Mouse (Mus musculus) embryonic facial prominence, embryonic 13.5 days (tissue): ENCODE measurements around the gene Rab6b. TPM values are rescaled to one million over a fixed set of nuclear protein-coding genes. Genes with fewer than 3 reads are reported as not detected.

Experiments used
- ATAC-seq: fragments of 200-750 bp; cut with Nextera tagmentation; 2 replicates; pipeline ENCODE4 v1.8.0; 2017; ENCODE audit warnings: low read depth; ENCODE audit not compliant: insufficient number of reproducible peaks, insufficient read depth, low FRiP score, low TSS enrichment
- H3K27ac ChIP-seq: fragments of 300-500 bp; sonication (generic); 2 replicates; pipeline ENCODE4 v1.5.1; 2015; ENCODE audit warnings: moderate library complexity, mild to moderate bottlenecking, inconsistent platforms
- H3K27me3 ChIP-seq: fragments of 300-500 bp; sonication (generic); 2 replicates; pipeline ENCODE4 v1.6.1; 2015; ENCODE audit warnings: mild to moderate bottlenecking, inconsistent platforms
- H3K36me3 ChIP-seq: fragments of 300-500 bp; sonication (generic); 2 replicates; pipeline ENCODE4 v1.6.1; 2015; ENCODE audit warnings: mild to moderate bottlenecking, inconsistent platforms
- H3K4me1 ChIP-seq: fragments of 300-500 bp; sonication (generic); 2 replicates; pipeline ENCODE4 v1.6.1; 2015; ENCODE audit warnings: inconsistent platforms
- H3K4me2 ChIP-seq: fragments of 300-500 bp; sonication (generic); 2 replicates; pipeline ENCODE4 v1.6.1; 2015; ENCODE audit warnings: moderate library complexity, mild to moderate bottlenecking, inconsistent platforms
- H3K4me3 ChIP-seq: fragments of 300-500 bp; sonication (generic); 2 replicates; pipeline ENCODE4 v1.5.1; 2015; ENCODE audit warnings: mild to moderate bottlenecking, inconsistent platforms
- H3K9ac ChIP-seq: fragments of 300-500 bp; sonication (generic); 2 replicates; pipeline ENCODE4 v1.6.1; 2015; ENCODE audit warnings: mild to moderate bottlenecking, inconsistent platforms
- H3K9me3 ChIP-seq: fragments of 300-500 bp; sonication (generic); 2 replicates; pipeline ENCODE4 v1.6.1; 2016; ENCODE audit warnings: inconsistent platforms
- WGBS: fragments of 180-500 bp; shearing (Covaris S2); methylation state at CpG from one replicate; pipeline ENCODE4 v1.1.7; 2015; ENCODE audit warnings: mixed read lengths; 5-methylcytosine and 5-hydroxymethylcytosine counted together
- polyA plus RNA-seq: library from polyadenylated mRNA; unstranded; fragments of >200 nt; fragmentation: Nextera tagmentation; extraction: Ambion mirVana; gene quantifications from 2 replicates; pipeline ENCODE4 v1.2.1, GENCODE M21; 2015

Gene Rab6b
- 7.7 and 8.1 TPM in 2 replicates for polyA plus RNA-seq

DNA sequence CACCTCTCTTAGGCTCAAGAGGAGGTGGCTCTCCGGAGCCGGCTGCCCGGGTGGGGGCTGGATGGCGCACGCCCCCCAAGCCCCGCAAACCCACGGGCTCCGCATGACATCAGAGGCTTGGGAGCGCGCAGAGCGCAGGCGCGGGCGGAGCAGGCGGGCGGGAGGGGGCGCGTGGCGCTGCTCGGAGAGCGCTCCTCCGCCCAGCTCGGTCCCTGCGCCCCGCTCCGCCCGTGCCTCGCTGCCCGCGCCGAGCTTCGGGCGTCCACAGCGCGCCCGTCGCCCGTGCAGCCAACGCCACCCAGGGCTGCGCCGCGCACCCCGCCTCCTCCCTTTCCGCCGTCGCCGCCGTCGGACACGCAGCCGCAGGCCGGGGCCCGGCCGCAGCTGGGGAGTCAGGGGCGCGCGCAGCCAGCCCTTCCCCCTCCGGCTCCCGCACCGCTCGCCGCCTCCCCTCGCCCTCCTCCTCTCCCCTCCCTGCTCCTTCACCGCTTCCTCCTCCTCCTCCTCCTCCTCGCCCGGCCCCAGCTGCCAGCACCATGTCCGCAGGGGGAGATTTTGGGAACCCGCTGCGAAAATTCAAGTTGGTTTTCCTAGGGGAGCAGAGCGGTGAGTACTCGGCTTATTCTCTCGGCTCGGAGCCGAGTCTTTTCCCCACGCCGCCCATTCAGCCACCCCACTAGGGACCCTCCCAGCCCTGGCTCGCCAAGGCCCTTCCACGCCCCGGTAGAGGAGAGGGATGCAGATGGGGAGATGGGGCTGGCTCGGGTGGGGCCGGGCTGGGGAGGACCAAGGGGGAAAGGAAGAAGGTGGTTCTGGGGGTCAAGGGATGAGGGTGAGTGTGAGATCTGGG is at the start of gene Rab6b:
Gene Rab6b (plus strand): TSS at position 167 of the 850 bp plus-strand sequence.
- Histone ChIP-seq H3K4me2 (peak within 1 kb of the TSS; percentile 88), H3K9ac (peak within 1 kb of the TSS; percentile 79), H3K4me3 (peak within 1 kb of the TSS; percentile 71), H3K27me3 (peaks cover 54% of the 10 kb centered on the region), H3K36me3 (no peaks in the 10 kb centered on the region), H3K4me1 (peaks cover 26% of the 10 kb centered on the region), H3K27ac (no peak within 1 kb of the TSS), H3K9me3 (no peaks in the 10 kb centered on the region)
- peak; percentile 40; the same call in 1 of the 2 replicates for ATAC-seq
- under 1% methylated on average over 51 of the region's 81 CpGs for WGBS

DNA sequence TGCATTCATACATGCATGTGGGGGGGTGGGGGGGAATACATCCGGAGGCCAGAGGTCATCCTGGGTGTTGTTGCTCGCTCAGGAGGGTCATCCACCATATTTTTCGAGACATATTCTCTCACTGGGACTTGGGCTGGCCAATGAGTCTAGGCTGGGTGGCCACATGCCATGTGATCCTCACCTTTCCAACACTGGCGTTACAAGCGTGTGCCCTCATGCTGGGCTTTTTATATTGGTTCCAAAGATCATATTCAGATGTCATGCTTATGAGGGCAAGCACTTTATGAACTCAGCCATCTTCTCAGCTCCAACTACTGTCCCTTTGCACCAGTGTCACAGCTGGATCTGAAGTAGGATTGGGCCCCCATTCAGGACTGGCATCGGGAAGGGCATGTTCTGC is 48.0 kb upstream of the Rab6b start:
- Histone ChIP-seq H3K9me3 (0 out of 2 replicates have a peak, but pooled peaks cover 3% of the 10 kb centered on the region), H3K36me3 (no peaks in the 10 kb centered on the region), H3K4me3 (no peak overlapping the region), H3K27ac (no peak overlapping the region), H3K4me2 (no peak overlapping the region), H3K4me1 (peaks cover 27% of the 10 kb centered on the region), H3K9ac (no peak overlapping the region), H3K27me3 (no peaks in the 10 kb centered on the region)
- ATAC-seq = no peak
- 87% methylated on average over 6 of the region's 6 CpGs for WGBS

DNA sequence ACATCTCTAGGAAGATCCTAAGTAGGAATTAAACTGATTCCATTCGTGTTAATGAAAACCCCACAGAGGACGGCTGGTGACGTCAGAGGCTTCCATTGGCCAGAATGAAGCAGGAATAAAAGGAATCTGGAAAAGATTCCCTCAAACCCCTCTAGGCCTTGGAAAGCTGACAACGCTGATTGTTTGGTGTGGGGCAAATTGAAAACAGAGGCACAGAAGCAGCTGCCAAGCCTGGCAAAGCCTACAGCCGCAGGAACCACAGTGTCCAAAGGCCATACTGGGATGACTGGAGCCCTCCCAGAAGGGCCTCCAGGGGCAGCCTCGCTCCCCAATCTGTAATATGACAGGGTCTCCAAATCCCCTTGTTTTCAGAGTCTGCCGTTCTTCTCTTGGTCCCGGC is 44.7 kb upstream of the Rab6b start:
- peak overlapping the region; percentile 20; the same call in 1 of the 2 replicates for H3K4me2 ChIP-seq
- no peaks in the 10 kb centered on the region for H3K27me3 ChIP-seq
- ATAC-seq = peak; percentile 68; the same call in 1 of the 2 replicates
- WGBS = 23% methylated on average over 8 of the region's 8 CpGs
- H3K9ac ChIP-seq = no peak overlapping the region
- no peaks in the 10 kb centered on the region for H3K36me3 ChIP-seq
- H3K4me3 ChIP-seq = no peak overlapping the region
- H3K4me1 ChIP-seq = peaks cover 24% of the 10 kb centered on the region
- H3K9me3 ChIP-seq = 0 out of 2 replicates have a peak, but pooled peaks cover 3% of the 10 kb centered on the region
- peak overlapping the region; percentile 78 for H3K27ac ChIP-seq

DNA sequence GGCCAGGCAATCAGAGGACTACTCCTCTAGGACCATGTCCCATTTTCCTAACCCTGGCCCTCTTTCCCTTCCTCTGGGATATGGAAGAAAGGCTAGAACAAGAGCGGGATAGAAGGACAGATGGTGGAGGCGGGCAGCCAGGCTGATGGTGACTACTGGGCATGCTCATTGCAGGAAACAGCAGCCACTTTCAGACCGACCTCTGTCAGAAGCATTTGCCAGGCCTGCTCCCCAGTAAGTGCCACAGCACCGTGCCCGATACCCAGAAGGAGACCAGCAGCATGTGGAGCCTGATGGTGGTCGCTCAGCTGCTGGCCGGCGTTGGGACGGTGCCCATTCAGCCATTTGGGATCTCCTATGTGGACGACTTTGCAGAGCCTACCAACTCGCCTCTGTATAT is 43.9 kb upstream of the Rab6b start:
- no peak for ATAC-seq

DNA sequence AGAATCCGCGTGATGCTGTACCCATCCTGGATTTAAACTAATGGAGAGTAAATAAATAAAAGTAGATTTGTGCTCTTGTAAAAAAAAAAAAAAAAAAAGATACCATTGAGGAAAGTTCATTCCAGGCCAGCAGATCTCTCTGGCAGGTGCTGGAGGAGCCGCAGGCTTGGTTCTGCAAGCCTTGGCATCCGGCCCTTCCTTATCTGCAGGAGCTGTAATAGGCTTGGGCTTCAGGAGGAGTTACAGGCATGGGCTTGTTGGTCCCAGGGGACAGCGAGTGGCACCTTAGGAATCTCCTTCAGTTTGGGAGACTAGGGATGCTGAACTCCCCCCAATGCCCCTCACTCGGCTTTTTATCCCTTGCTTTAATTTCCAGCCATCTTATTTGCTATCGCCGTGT is 42.8 kb upstream of the Rab6b start:
- Histone ChIP-seq H3K4me2 (no peak overlapping the region), H3K36me3 (no peaks in the 10 kb centered on the region), H3K9me3 (0 out of 2 replicates have a peak, but pooled peaks cover 3% of the 10 kb centered on the region), H3K4me1 (peaks cover 35% of the 10 kb centered on the region), H3K27ac (no peak overlapping the region), H3K9ac (no peak overlapping the region), H3K4me3 (no peak overlapping the region), H3K27me3 (no peaks in the 10 kb centered on the region)
- 92% methylated on average over 8 of the region's 8 CpGs for WGBS
- ATAC-seq = no peak

More for the DNA sequence above, 43.9 kb upstream of the Rab6b start:
- Histone ChIP-seq H3K27me3 (no peaks in the 10 kb centered on the region), H3K9me3 (0 out of 2 replicates have a peak, but pooled peaks cover 3% of the 10 kb centered on the region), H3K4me1 (peaks cover 31% of the 10 kb centered on the region), H3K27ac (peak overlapping the region; percentile 77), H3K36me3 (no peaks in the 10 kb centered on the region), H3K4me2 (no peak overlapping the region), H3K9ac (no peak overlapping the region), H3K4me3 (no peak overlapping the region)
- 92% methylated on average over 11 of the region's 11 CpGs for WGBS

DNA sequence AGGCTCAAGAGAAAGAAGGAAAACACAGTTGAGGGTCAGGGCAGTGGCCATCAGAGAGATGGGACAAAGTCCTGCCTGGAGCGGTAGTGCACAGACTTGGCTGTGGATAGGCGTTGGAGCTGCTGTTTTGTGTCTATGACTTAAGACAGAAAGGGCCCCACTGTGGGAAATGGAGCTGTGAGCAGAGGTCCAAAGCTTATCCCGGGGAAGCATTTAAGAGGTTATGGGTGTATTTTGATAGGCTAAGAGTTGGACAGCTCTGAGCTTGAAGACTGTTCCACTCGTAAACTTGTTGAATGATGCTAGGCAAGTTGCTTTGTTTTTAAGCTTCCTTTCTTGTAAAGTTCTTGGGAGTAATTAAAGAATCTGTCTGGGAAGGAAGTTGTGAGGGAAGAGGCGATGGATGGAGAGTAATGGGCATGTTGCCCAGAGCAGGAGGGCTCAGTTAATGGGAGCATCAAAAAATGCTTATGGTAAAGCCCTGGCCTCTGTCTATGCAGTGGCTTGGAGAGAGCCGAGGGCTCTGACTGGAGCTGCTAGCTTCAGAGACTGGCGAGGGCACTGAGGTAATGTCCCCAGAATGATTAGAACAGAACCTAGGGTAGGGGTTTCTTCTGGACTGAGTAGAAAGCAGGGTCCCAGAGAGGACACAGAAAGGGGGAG is 39.9 kb upstream of the Rab6b start:
- peaks cover 5% of the 10 kb centered on the region; the same call in 1 of the 2 replicates for H3K9me3 ChIP-seq
- WGBS = 83% methylated on average over 7 of the region's 7 CpGs
- H3K4me3 ChIP-seq = no peak overlapping the region
- H3K36me3 ChIP-seq = peaks cover 7% of the 10 kb centered on the region; the same call in 1 of the 2 replicates
- peaks cover 29% of the 10 kb centered on the region for H3K4me1 ChIP-seq
- no peaks in the 10 kb centered on the region for H3K27me3 ChIP-seq
- H3K9ac ChIP-seq = no peak overlapping the region
- ATAC-seq = no peak
- no peak overlapping the region for H3K4me2 ChIP-seq
- H3K27ac ChIP-seq = no peak overlapping the region

DNA sequence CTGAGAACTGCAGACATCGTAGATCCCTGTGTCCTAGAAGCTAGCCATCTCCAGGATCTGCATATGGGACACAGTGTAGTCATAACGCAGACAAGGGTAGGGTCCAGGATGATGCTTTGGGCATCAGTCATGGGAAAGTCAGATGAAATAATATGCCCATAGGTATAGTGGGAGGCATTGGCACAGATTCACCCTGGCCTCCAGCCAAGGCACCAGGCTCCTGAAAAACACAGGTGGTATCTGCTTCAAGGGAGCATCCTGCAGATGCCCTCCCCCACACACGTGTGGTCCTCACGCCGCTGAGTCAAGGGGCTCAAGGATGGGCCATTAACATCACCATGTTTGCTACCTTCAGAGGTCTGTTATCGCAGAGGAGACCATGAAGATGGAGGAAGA is 39.4 kb upstream of the Rab6b start:
- no peak for ATAC-seq
- 87% methylated on average over 6 of the region's 6 CpGs for WGBS

DNA sequence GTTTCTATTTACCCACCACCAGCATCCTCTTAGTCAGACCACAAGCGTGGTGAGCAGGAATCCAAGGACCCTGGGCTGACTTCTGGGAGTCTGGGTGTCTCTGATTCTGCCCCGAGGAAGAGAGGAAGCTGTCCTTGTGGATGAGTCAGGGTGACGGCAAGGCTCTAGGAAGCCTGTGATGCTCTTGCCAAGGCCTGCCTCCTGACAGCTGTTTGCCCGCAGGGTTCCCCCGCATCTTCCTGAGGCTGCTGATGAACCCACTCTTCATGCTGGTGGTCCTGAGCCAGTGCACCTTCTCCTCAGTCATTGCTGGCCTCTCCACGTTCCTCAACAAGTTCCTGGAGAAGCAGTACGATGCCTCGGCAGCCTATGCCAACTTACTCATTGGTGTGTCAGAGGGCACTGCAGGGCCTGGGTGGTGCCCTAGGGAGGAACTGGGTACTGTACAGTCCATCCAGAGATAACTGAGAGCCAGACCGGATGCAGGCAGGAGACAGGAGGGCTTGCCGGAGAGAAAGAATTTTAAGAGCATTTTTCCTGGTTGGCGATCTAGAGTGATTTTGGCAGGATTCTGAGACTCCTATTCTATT is 38.6 kb upstream of the Rab6b start:
- H3K9me3 ChIP-seq = peaks cover 5% of the 10 kb centered on the region; the same call in 1 of the 2 replicates
- no peak for ATAC-seq
- H3K4me1 ChIP-seq = peaks cover 21% of the 10 kb centered on the region
- no peak overlapping the region for H3K4me2 ChIP-seq
- H3K9ac ChIP-seq = no peak overlapping the region
- H3K27ac ChIP-seq = no peak overlapping the region
- no peak overlapping the region for H3K4me3 ChIP-seq
- WGBS = 86% methylated on average over 11 of the region's 11 CpGs
- H3K27me3 ChIP-seq = no peaks in the 10 kb centered on the region
- peaks cover 7% of the 10 kb centered on the region; the same call in 1 of the 2 replicates for H3K36me3 ChIP-seq

More for the DNA sequence above, 39.4 kb upstream of the Rab6b start:
- Histone ChIP-seq H3K4me1 (peaks cover 28% of the 10 kb centered on the region), H3K4me3 (no peak overlapping the region), H3K9ac (no peak overlapping the region), H3K9me3 (peaks cover 5% of the 10 kb centered on the region; the same call in 1 of the 2 replicates), H3K27me3 (no peaks in the 10 kb centered on the region), H3K4me2 (no peak overlapping the region), H3K36me3 (peaks cover 7% of the 10 kb centered on the region; the same call in 1 of the 2 replicates), H3K27ac (no peak overlapping the region)

DNA sequence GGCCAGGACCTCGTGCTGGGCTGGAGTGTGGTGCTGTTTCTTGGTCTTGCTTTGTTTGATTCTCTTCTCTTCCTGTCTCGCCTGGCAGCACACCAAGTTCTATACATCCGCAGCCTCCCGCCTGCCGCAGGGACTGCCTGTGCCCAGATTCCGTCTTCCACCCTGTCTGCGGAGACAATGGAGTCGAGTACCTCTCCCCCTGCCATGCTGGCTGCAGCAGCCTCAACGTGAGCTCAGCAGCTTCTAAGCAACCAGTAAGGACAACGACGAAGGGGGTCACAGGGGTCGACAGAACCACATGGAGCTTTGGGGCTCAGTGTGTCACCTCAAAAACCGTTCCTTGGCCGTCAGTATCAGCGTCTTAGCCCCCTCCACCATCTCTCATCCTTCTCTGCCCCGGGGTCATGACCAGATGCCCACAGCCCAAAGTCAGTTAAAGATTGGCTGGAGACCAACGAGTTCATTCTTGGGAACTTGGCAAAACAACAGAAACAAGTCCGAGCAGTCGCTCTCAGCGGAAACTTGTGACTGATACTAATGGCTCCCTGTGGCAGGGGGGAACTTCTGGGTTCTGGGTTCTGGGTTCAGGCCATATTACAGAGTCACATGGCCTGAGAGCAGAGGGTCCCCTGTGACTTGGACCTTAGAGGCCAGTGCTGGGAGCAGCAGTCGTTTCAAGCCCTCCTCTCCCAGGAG is 34.6 kb upstream of the Rab6b start:
- WGBS = 76% methylated on average over 21 of the region's 21 CpGs
- peaks cover 5% of the 10 kb centered on the region; the same call in 1 of the 2 replicates for H3K9me3 ChIP-seq
- H3K27ac ChIP-seq = no peak overlapping the region
- H3K27me3 ChIP-seq = no peaks in the 10 kb centered on the region
- peaks cover 7% of the 10 kb centered on the region; the same call in 1 of the 2 replicates for H3K36me3 ChIP-seq
- H3K4me1 ChIP-seq = peaks cover 14% of the 10 kb centered on the region; the same call in 1 of the 2 replicates
- H3K4me3 ChIP-seq = no peak overlapping the region
- no peak for ATAC-seq
- no peak overlapping the region for H3K9ac ChIP-seq
- H3K4me2 ChIP-seq = no peak overlapping the region

DNA sequence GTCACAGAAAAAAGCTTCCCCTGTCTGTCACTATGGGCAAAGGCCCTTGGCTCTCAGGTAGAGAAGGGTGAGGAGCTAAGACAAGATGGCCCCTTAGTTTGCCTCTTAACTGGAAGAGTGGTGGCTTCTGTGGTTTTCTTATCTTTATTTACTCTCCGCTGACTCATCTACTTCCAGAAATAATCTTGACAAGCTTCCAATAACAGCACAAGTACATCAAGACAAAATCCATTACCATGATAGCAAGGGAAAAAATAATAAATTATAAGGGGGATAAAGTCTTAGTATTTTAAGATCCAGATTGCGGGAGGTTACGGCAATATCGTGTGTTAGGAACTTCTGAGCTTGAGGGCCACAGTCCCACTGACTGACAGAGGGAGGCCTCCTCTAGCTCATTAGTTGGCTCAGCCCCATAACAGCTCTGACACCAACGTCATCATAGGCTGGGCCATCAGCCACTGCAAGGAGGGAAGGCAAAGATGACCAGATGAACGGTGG is 33.3 kb upstream of the Rab6b start:
- Histone ChIP-seq H3K27ac (no peak overlapping the region), H3K4me2 (no peak overlapping the region), H3K4me3 (no peak overlapping the region), H3K9ac (no peak overlapping the region), H3K9me3 (peaks cover 5% of the 10 kb centered on the region; the same call in 1 of the 2 replicates), H3K4me1 (peaks cover 9% of the 10 kb centered on the region), H3K36me3 (peaks cover 7% of the 10 kb centered on the region; the same call in 1 of the 2 replicates), H3K27me3 (no peaks in the 10 kb centered on the region)
- WGBS = 92% methylated on average over 6 of the region's 6 CpGs
- ATAC-seq = no peak
